Mouse (Mus musculus) heart, embryonic 16.5 days (tissue): Measurements from ENCODE around the gene Gm45785. TPM values are rescaled to one million over a fixed set of nuclear protein-coding genes. Genes with fewer than 3 reads are reported as not detected.

Experiments
- ATAC-seq: fragments of 200-750 bp; cut with Nextera tagmentation; replicated peaks from 2 replicates; pipeline ENCODE4 v1.8.0; 2017; ENCODE audit warnings: moderate number of reproducible peaks; ENCODE audit not compliant: insufficient read depth, low FRiP score; ENCODE audit errors: extremely low read depth
- H3K27ac ChIP-seq: fragments of 300-500 bp; sonication (generic); 2 replicates; pipeline ENCODE4 v1.5.1; 2014; ENCODE audit warnings: mild to moderate bottlenecking, low read length, control low read depth, moderate library complexity
- H3K27me3 ChIP-seq: fragments of 300-500 bp; sonication (generic); 2 replicates; pipeline ENCODE4 v1.6.1; 2014; ENCODE audit warnings: low read length, mixed read lengths; ENCODE audit not compliant: control insufficient read depth, insufficient read depth
- H3K36me3 ChIP-seq: fragments of 300-500 bp; sonication (generic); 2 replicates; pipeline ENCODE4 v1.6.1; 2014; ENCODE audit not compliant: control insufficient read depth, insufficient read depth
- H3K4me1 ChIP-seq: fragments of 300-500 bp; sonication (generic); 2 replicates; pipeline ENCODE4 v1.6.1; 2014; ENCODE audit warnings: low read length, mixed read lengths; ENCODE audit not compliant: control insufficient read depth, insufficient read depth
- H3K4me2 ChIP-seq: fragments of 300-500 bp; sonication (generic); 2 replicates; pipeline ENCODE4 v1.6.1; 2014; ENCODE audit warnings: low read depth, mild to moderate bottlenecking, control low read depth, low read length
- H3K4me3 ChIP-seq: fragments of 300-500 bp; sonication (generic); 2 replicates; pipeline ENCODE4 v1.5.1; 2014; ENCODE audit warnings: mild to moderate bottlenecking, control low read depth, low read length
- H3K9ac ChIP-seq: fragments of 300-500 bp; sonication (generic); 2 replicates; pipeline ENCODE4 v1.6.1; 2014; ENCODE audit warnings: low read length, control low read depth
- H3K9me3 ChIP-seq: fragments of 300-500 bp; sonication (generic); replicated peaks from 2 replicates; pipeline ENCODE4 v1.6.1; 2016; ENCODE audit warnings: low read length; ENCODE audit not compliant: control insufficient read depth
- WGBS: fragments of 180-500 bp; shearing (Covaris S2); extraction: QIAGEN DNeasy Blood & Tissue Kit; methylation state at CpG from one replicate; pipeline ENCODE4 v1.1.7; 2014; 5-methylcytosine and 5-hydroxymethylcytosine counted together
- polyA plus RNA-seq: library from polyadenylated mRNA; unstranded; fragments of >200 nt; fragmentation: Nextera tagmentation; extraction: Ambion mirVana; gene quantifications from 2 replicates; pipeline ENCODE4 v1.2.1, GENCODE M21; 2015

Gene Gm45785
- polyA plus RNA-seq, result not detected in 2 replicates

GRCm38 (mm10) chr7:140855860-140856784 lies at the start of gene Gm45785:
Gm45785 (minus strand) TSS chr7:140856331.
- Histone ChIP-seq H3K27me3 (no peaks in the 10 kb centered on the region), H3K36me3 (peaks cover 51% of the 10 kb centered on the region), H3K9ac (peak within 1 kb of the TSS; percentile 80), H3K4me1 (peaks cover 23% of the 10 kb centered on the region), H3K27ac (peak within 1 kb of the TSS; percentile 95), H3K4me3 (peak within 1 kb of the TSS; percentile 80), H3K9me3 (no peaks in the 10 kb centered on the region), H3K4me2 (peak within 1 kb of the TSS; percentile 98)
- WGBS, result under 1% methylated on average over 51 of the region's 51 CpGs
- ATAC-seq, result peak; percentile 82

GRCm38 (mm10) chr7:140905642-140906081 lies 49.5 kb upstream of the Gm45785 start:
- Histone ChIP-seq H3K4me2 (no peak overlapping the region), H3K9ac (no peak overlapping the region), H3K4me3 (no peak overlapping the region), H3K4me1 (peaks cover 8% of the 10 kb centered on the region), H3K36me3 (no peaks in the 10 kb centered on the region), H3K9me3 (no peaks in the 10 kb centered on the region), H3K27ac (no peak overlapping the region), H3K27me3 (no peaks in the 10 kb centered on the region)
- no peak for ATAC-seq
- 42% methylated on average over 2 of the region's 2 CpGs for WGBS

DNA sequence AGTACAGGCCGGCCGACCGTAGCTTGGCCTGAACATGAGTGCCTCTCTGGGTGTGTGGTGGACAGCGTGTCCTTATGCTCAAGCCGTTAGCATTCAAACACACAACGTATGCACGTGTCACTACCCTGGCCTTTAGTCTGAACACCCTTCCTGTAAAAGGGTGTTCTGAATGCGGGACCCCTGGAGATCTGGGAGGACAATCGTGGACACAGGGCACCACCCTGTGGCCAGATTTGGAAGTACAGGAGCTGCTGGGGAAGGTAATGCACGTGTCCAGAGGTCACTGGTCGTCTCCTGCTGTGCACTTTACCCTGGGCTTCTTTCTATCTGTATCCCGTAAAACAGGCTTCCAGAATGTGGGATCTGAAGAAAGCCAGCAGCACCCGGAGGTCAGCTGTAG lies 47.1 kb upstream of the Gm45785 start:
- ATAC-seq, result no peak
- peaks cover 5% of the 10 kb centered on the region for H3K36me3 ChIP-seq
- H3K27ac ChIP-seq, result no peak overlapping the region
- H3K4me1 ChIP-seq, result peaks cover 13% of the 10 kb centered on the region
- no peak overlapping the region for H3K4me3 ChIP-seq
- H3K27me3 ChIP-seq, result no peaks in the 10 kb centered on the region
- no peak overlapping the region for H3K4me2 ChIP-seq
- H3K9me3 ChIP-seq, result no peaks in the 10 kb centered on the region
- H3K9ac ChIP-seq, result no peak overlapping the region
- 27% methylated on average over 13 of the region's 13 CpGs for WGBS

- H3K27me3 ChIP-seq, result no peaks in the 10 kb centered on the region
- peaks cover 15% of the 10 kb centered on the region for H3K36me3 ChIP-seq
- peaks cover 13% of the 10 kb centered on the region for H3K4me1 ChIP-seq
- no peak for ATAC-seq
- H3K9me3 ChIP-seq, result no peaks in the 10 kb centered on the region
- no peak overlapping the region for H3K4me2 ChIP-seq
- no peak overlapping the region for H3K4me3 ChIP-seq
- no peak overlapping the region for H3K9ac ChIP-seq
- H3K27ac ChIP-seq, result no peak overlapping the region
- 82% methylated on average over 15 of the region's 15 CpGs for WGBS
These were observed 46.1 kb upstream of the Gm45785 start for GRCm38 (mm10) chr7:140902036-140902875.

GRCm38 (mm10) chr7:140900220-140900619 lies 44.1 kb upstream of the Gm45785 start, which contains the start of gene Cox8b:
Cox8b (minus strand) TSS chr7:140900446.
- peak within 1 kb of the TSS; percentile 68 for H3K4me2 ChIP-seq
- H3K27me3 ChIP-seq, result no peaks in the 10 kb centered on the region
- H3K36me3 ChIP-seq, result peaks cover 17% of the 10 kb centered on the region
- peak within 1 kb of the TSS; percentile 49 for H3K4me3 ChIP-seq
- peak within 1 kb of the TSS; percentile 74 for H3K9ac ChIP-seq
- ATAC-seq, result peak; percentile 82
- peaks cover 13% of the 10 kb centered on the region for H3K4me1 ChIP-seq
- H3K27ac ChIP-seq, result peak within 1 kb of the TSS; percentile 87
- WGBS, result 27% methylated on average over 10 of the region's 10 CpGs
- H3K9me3 ChIP-seq, result no peaks in the 10 kb centered on the region

GRCm38 (mm10) chr7:140899121-140899520 lies 43.0 kb upstream of the Gm45785 start:
- Histone ChIP-seq H3K27me3 (no peaks in the 10 kb centered on the region), H3K4me1 (peaks cover 13% of the 10 kb centered on the region), H3K4me2 (peak overlapping the region; percentile 68), H3K36me3 (peaks cover 23% of the 10 kb centered on the region), H3K9me3 (no peaks in the 10 kb centered on the region), H3K27ac (peak overlapping the region; percentile 87), H3K4me3 (peak overlapping the region; percentile 49), H3K9ac (peak overlapping the region; percentile 74)
- ATAC-seq, result no peak
- WGBS, result 74% methylated on average over 3 of the region's 3 CpGs

DNA sequence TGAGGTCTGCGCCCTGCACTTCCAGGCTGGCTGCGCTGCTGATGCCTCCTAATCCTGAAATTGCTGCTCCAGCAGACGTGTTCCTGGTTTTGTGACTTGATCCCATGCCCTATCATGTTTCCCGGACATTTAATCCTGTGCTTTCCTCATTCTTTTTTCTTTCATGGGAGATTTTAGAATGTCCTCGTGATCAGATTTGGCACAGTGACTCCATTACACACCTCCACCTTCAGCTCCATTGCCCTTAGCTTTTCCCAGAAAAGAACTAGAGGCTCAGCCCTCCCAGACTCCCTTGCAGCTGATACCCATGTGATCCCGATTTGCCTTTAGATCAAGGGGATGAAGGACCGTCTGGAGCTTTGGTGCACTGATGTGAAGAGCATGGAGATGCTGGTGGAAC lies 41.7 kb upstream of the Gm45785 start:
- no peaks in the 10 kb centered on the region for H3K27me3 ChIP-seq
- no peak overlapping the region for H3K4me2 ChIP-seq
- no peak overlapping the region for H3K27ac ChIP-seq
- H3K36me3 ChIP-seq, result peaks cover 26% of the 10 kb centered on the region
- H3K4me3 ChIP-seq, result no peak overlapping the region
- H3K4me1 ChIP-seq, result peaks cover 13% of the 10 kb centered on the region
- H3K9me3 ChIP-seq, result no peaks in the 10 kb centered on the region
- WGBS, result 84% methylated on average over 7 of the region's 7 CpGs
- no peak overlapping the region for H3K9ac ChIP-seq
- ATAC-seq, result no peak

- 87% methylated on average over 3 of the region's 3 CpGs for WGBS
- Histone ChIP-seq H3K4me2 (no peak overlapping the region), H3K36me3 (peaks cover 41% of the 10 kb centered on the region), H3K27me3 (no peaks in the 10 kb centered on the region), H3K4me3 (no peak overlapping the region), H3K4me1 (peaks cover 5% of the 10 kb centered on the region; the same call in 1 of the 2 replicates), H3K27ac (no peak overlapping the region), H3K9me3 (no peaks in the 10 kb centered on the region), H3K9ac (no peak overlapping the region)
- ATAC-seq, result no peak
These were observed 38.5 kb upstream of the Gm45785 start for GRCm38 (mm10) chr7:140894611-140895010.
